Mouse (Mus musculus) ES-E14 (cell line): Measurements from ENCODE around the gene Rpe.

ENCODE experiments used
- CHD2 ChIP-seq: IDR thresholded peaks from 2 replicates; pipeline ENCODE4 v1.6.1; 2014; ENCODE audit warnings: mild to moderate bottlenecking, low read depth, low read length, inconsistent platforms
- HCFC1 ChIP-seq: IDR thresholded peaks from 2 replicates; pipeline ENCODE4 v1.6.1; 2012; ENCODE audit warnings: low read length, inconsistent platforms, borderline replicate concordance; ENCODE audit not compliant: insufficient read depth
- MAFK ChIP-seq: IDR thresholded peaks from 2 replicates; pipeline ENCODE4 v1.6.1; 2014; ENCODE audit warnings: mild to moderate bottlenecking, low read depth, low read length, inconsistent platforms; ENCODE audit not compliant: insufficient read depth
- ZC3H11A ChIP-seq: IDR thresholded peaks from 2 replicates; pipeline ENCODE4 v1.6.1; 2012; ENCODE audit warnings: low read depth, mild to moderate bottlenecking, inconsistent platforms, low read length, borderline replicate concordance
- ZNF384 ChIP-seq: IDR thresholded peaks from 2 replicates; pipeline ENCODE4 v1.6.1; 2012; ENCODE audit warnings: low read depth, low read length, inconsistent platforms

- no peak for TF ChIP-seq ZNF384
- no peak for TF ChIP-seq MAFK
- no peak for TF ChIP-seq CHD2
- no peak for TF ChIP-seq HCFC1
- no peak for TF ChIP-seq ZC3H11A
These were observed 27.8 kb upstream of the Rpe start for GRCm38 (mm10) chr1:66672812-66673211.
